Mouse (Mus musculus) cerebellum, postnatal 25 days (tissue): ENCODE measurements around the gene Ina.
"Not testable (repeated sequence)": the region's sequence is repeated elsewhere in the genome, so short reads cannot be mapped to it uniquely, and the experiment has no call there.

ENCODE experiments used
- DNase-seq, 2 experiments: peaks; one replicate each; pipeline ENCODE4 v3.0.0; 2021; ENCODE audit warnings: mixed read lengths in 2 of 2

Gene Ina

GRCm38 (mm10) chr19:46987646-46988045 lies 26.9 kb upstream of the Ina start:
- DNase-seq, result no peak

GRCm38 (mm10) chr19:46988231-46989087 lies 26.0 kb upstream of the Ina start:
- peak in 1 of 2 experiments; percentile 49 for DNase-seq

DNA sequence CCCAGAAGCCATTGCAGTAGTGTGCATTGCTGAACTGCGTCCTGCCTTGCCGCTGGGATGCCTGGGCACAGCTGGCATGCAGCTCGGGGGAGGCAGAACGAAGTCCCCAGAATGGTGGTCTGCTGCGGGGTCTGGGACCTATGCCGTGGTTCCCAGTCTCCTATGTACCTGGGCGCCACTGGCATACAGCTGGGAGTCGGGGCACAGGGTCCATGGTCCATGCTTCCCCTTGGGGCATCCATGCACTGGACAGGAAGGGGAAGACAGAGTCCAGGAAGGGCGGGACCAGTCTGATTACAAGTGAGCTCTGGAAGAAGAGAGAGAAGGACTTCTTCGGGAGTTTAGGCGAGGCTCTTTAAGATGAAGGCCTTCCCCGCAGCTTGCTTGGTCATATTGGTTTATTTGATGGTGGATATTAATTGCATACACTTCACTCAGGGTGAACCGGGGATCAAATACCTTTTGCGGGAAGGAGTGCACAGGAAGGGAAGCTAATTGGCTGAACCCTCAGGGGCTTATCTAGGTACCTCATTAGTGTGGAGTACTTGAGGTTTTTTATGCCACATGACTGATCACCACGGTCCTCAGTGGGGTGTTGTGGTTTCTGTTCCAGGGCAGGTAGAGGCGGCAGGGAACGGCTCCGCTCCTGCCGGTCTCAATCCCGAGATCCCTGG lies 24.9 kb upstream of the Ina start:
- DNase-seq, result no peak

GRCm38 (mm10) chr19:46990153-46990518 lies 24.4 kb upstream of the Ina start:
- DNase-seq, result no peak

DNA sequence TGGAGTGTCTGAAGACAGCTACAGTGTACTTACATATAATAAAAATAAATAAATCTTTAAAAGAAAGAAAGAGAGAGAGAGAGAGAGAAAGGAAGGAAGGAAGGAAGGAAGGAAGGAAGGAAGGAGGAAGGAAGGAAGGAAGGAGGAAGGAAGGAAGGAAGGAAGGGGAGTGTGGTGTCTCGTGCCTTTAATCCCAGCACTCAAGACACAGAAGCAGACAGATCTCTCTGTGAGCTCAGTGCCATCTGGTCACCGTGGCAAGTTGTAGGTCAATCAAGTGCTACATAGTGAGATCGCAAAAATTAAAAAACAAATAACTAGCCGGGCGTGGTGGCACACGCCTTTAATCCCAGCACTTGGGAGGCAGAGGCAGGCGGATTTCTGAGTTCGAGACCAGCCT lies 23.9 kb upstream of the Ina start:
- DNase-seq, result not testable (repeated sequence)

DNA sequence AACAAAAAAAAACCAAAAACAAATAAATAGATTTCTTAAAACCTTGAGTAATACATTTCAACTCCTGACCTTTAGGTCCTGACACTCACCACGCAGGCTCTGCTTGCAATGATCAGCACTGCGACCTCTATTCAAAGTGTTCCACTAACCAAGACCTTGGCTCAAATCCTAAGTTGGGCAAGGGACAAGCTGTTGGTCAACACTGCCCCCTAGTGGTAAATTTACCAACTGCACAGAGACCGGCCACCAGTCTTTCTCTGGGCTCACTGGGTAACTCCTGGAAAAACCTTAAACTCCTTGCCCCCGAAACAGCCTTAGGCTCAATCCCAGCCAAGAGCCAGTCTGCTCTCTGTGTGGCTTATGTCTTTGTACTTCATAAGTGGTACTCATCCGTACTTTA lies 23.4 kb upstream of the Ina start:
- peak; percentile 91 to 93 for DNase-seq

- DNase-seq, result not testable (repeated sequence)
These were observed 22.2 kb upstream of the Ina start for GRCm38 (mm10) chr19:46992329-46992728.

DNA sequence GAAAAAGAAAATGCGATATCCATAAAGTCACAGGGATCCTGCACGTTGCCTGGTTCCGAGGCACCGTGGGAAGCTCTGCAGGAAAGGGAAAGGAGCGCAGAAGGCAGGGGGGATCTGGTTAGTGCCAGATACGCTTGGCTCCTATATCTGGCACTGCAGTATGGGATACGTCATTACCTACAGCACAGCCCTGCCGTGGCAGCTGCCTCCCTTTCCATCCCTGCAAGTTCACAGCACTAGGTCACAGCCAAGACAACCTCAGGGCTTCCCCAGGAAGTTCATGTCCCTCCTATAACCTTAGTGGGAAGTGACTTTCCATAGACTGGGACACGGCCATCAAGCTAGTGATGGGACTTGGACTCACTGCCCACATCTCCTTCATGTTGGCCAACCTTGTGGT lies 18.4 kb upstream of the Ina start:
- peak; percentile 44 to 48 for DNase-seq

DNA sequence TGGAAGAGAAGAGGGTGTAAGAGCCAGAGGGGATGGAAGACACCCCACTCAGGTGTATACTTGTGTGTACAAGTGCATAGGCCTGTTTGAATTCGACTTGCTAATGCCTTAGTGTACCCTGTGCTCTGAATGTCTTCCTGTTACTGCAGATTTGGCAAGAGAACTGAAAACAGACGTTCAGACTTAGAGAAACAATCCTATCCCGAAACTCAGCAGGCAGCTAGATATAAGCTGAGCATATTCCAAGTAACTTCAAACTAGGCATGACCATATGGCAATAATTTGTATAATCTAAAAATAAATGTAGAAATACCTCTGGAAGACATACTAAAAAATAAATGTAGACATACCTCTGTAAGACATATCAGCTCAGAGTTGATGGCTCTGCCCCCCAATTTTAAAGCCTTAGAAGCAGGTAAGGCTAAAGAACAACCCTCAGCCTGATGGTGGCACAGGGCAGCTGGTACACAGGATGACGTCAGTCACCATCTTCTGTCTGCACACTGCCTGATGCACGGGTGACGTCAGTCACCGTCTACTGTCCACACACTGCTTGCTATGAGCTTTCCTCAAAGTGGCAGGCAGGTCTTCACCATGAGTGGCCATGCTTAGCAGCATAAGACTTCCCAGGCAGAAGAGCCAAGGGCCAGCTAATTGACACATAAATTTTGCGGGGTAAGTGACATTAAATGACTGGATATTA lies 16.2 kb upstream of the Ina start:
- peak; percentile 41 to 47 for DNase-seq

DNA sequence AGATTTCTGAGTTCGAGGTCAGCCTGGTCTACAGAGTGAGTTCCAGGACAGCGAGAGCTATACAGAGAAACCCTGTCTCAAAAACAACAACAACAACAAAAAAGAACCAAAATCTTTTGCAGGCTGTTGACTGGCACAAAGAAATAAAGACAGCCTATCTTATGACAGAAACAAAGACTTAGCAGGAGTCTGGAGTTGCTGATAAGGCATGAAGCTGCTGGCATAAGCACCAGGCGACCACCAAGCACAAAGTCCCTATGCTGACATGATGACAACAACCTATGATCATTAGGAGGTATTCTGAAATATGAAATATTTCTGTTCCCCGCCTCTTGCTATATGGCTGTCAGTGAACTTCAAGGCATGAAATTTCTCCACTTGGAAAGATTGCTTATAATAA lies 15.5 kb upstream of the Ina start:
- DNase-seq, result no peak

DNA sequence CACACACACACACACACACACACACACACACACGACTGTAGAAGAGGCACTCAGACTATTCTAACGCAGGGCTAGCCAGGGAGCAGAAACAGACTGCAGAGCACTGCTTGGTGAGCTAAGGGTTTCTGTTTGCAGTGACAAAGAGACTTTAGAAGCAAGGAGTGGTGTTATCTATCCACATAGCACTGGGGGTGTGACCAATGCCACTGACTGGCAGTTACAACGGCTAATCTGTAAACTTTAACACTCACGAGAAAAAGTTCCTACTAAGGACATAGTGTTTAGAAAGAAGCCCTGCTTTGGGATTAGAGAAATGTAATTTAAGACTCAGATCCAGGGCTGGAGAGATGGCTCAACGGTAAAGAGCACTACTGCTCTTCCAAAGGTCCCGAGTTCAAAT lies 14.7 kb upstream of the Ina start:
- DNase-seq, result no peak

GRCm38 (mm10) chr19:47000357-47000756 lies 14.1 kb upstream of the Ina start:
- DNase-seq, result not testable (repeated sequence)

DNA sequence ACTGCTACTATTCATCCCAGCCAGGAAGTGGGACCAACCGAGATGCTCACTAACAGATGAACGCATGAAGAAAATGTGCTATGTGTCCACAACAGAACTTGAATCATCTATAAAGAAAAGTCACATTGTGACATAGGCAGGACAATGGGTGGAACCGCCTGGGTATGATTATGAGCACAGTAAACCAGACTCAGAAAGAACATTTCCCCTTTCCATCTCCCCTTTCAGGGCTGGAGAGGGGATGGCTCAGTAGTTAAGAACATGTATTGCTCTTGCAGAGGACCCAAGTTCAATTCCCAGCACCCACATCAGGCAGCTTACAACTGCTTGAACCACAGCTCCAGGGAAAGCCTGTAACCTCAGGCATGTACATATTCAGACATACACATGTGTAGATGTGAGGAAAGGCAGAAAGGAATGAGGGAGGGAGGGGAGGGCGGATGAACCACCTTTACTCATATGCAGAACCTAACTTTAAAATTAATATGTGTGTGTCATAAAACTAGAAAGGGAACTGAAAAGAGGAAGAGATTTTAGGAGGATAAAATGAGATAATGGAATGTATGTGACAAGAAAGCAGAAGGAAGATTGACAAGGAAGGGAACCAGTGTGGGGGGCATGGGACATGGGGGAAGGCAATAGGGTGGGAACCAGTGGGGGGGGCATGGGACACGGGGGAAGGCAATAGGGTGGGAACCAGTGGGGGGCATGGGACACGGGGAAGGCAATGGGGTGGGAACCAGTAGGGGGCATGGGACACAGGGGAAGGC lies 10.6 kb upstream of the Ina start:
- DNase-seq, result no peak

DNA sequence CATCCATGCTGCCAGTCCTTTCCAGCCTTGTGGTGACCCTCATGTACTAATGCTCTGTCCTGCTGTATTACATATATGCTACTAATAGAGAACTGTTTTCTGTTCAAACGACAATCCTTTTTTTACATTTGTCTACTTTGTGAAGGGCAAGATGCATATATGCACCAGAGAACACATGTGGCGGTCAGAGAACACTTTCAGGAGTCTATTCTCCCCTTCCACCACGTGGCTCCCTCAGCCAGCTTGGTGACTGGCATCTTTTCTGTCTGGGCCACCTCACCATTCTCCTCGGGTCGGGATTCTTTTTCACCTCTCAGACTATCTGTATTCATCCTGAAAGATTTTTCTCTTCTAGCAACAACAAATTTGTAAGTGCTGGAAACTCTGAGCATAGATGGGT lies 8.6 kb upstream of the Ina start:
- DNase-seq, result no peak

- no peak for DNase-seq
These were observed 8.2 kb upstream of the Ina start for GRCm38 (mm10) chr19:47006321-47006720.

GRCm38 (mm10) chr19:47009420-47009819 lies 5.1 kb upstream of the Ina start:
- no peak for DNase-seq

DNA sequence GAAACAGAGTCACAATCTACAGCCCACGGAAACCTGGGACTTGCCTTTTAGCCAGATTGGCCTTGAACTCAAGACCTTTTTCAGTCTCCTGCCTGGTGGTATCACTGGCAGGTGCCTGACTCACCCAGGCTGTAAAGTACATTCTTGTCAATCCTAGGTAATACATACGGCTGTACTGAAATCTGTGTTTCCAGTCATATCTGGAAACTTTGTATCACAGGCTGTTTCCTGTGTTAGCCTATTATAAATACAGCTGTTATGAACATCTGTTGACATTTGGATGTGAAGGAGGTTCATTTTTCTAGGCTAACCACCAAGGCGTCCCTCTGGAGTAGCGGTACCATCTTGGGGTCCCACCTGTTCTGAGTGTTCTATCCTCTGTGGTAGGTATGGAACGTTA lies 4.6 kb upstream of the Ina start:
- DNase-seq, result no peak

DNA sequence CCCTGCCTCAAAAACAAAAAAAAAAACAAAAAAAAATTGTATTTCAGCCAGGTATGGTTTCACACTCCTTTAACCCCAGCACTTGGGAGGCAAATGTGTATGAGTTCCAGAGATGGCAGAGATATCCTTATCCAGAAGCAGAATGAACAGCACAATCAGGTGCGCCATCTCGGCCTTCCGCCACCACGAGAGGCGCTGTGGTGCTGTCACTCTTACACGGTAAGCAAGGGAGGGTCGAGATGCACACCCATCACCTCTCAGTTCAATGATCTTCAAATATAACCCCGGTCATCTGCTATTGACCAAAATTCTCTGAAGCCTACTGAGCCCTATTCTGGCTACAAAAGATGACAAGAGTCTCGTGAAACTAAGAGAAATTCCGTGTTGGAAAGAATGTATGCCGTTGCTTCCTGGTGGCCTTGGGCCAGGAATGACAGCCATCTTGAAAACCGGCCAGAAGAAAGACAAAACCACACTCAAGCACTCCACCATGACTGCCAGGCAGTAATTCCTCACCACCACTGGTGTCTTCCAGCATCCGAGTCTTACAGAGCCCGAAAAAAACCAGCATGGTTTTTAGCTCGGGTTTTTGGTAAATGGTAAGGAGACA lies 1.9 kb upstream of the Ina start:
- peak; percentile 23 to 53 for DNase-seq

- peak; percentile 37 to 53 for DNase-seq
These were observed 949 bp upstream of the Ina start for GRCm38 (mm10) chr19:47013340-47014158.

DNA sequence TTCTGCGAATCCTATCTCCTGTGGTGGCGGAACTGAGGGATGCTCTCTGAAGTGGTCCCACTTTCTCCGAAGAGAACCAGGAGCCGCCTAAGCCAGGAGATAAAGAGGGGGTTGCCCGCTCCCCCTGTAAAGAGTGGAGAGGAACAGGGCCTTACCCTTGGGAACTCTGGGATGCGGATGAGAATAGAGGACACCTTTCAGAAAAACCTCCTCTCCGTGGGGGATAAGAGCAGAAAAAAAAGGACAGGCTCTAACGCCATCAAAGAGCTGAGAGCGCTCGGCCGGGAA lies 395 bp upstream of the Ina start:
- no peak for DNase-seq

DNA sequence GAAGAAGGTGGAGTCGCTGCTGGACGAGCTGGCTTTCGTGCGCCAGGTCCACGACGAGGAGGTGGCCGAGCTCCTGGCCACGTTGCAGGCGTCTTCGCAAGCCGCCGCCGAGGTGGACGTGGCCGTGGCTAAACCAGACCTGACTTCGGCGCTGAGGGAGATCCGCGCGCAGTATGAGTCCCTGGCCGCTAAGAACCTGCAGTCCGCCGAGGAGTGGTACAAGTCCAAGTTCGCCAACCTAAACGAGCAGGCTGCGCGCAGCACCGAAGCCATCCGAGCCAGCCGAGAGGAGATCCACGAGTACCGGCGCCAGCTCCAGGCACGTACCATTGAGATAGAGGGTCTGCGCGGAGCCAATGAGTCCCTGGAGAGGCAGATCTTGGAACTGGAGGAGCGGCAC lies 898 bp downstream of the Ina start:
- DNase-seq, result no peak

DNA sequence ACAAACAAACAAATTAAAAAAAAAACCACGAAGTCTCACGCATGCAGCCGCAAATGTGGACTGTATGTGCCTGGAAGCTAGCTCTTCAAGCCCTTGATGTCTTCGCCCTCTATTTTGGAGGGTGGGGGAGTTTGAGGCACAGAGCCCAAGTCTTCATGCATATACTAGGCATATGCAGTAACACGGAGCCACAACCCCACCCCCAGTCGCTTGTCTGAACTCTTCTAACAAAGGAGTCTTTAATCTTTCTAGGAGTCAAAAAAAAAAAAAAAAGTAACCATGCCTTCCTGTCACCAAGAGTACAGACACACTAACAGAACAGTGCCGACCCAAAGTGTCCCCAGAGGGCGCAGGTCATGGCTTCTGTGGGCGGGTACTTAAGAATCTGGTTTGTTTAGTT lies 1.5 kb downstream of the Ina start:
- DNase-seq, result peak in 1 of 2 experiments; percentile 36
